Mouse (Mus musculus) CH12.LX (cell line): ENCODE measurements around the gene Carhsp1. TPM values are rescaled to one million over a fixed set of nuclear protein-coding genes. Genes with fewer than 3 reads are reported as not detected.

Experiments used
- DNase-seq: peaks from one replicate; pipeline ENCODE4 v3.0.0-alpha.2; 2013; ENCODE audit errors: extremely low read depth
- H3K27ac ChIP-seq: 2 replicates; pipeline ENCODE4 v1.5.1; 2012; ENCODE audit warnings: low read depth, mild to moderate bottlenecking, control low read depth, moderate library complexity; ENCODE audit not compliant: insufficient read depth
- H3K27me3 ChIP-seq: replicated peaks from 2 replicates; pipeline ENCODE3; 2012; ENCODE audit warnings: inconsistent platforms
- H3K36me3 ChIP-seq, 2 experiments: replicated peaks in 1 of 2; 2 replicates each; pipeline versions ENCODE3 to v1.6.1; 2012; ENCODE audit warnings: inconsistent platforms in 1 of 2, low read length in 1 of 2, mild to moderate bottlenecking in 1 of 2, mixed read lengths in 1 of 2, moderate library complexity in 1 of 2; ENCODE audit not compliant: control insufficient read depth in 1 of 2, insufficient read depth in 1 of 2
- H3K4me1 ChIP-seq, 2 experiments: 2 replicates each; pipeline ENCODE4 v1.6.1; 2012; ENCODE audit warnings: inconsistent platforms in 1 of 2, moderate library complexity in 1 of 2; ENCODE audit not compliant: insufficient read depth in 2 of 2, control insufficient read depth in 1 of 2
- H3K4me2 ChIP-seq: 2 replicates; pipeline ENCODE4 v1.6.1; 2012; ENCODE audit warnings: low read depth, mild to moderate bottlenecking, control low read depth; ENCODE audit not compliant: poor library complexity, insufficient read depth, severe bottlenecking
- H3K4me3 ChIP-seq, 3 experiments: fragments of 150-350 bp in 1 of 3; sonication (generic) in 1 of 3; replicated peaks in 1 of 3; 2 replicates each; pipeline versions ENCODE3 to v1.5.1; 2011 to 2012; ENCODE audit warnings: low read depth in 2 of 3, low read length in 2 of 3, mild to moderate bottlenecking in 2 of 3, moderate library complexity in 2 of 3, control low read depth in 1 of 3, improper control_type of control experiment in 1 of 3, inconsistent platforms in 1 of 3, mixed read lengths in 1 of 3; ENCODE audit not compliant: poor library complexity in 1 of 3
- H3K79me2 ChIP-seq: replicated peaks from 2 replicates; pipeline ENCODE4 v1.6.1; 2012; ENCODE audit warnings: mild to moderate bottlenecking, moderate library complexity; ENCODE audit not compliant: control insufficient read depth, poor library complexity, insufficient read depth, severe bottlenecking; ENCODE audit errors: extremely low read depth
- H3K9ac ChIP-seq: 2 replicates; pipeline ENCODE4 v1.6.1; 2012; ENCODE audit warnings: low read depth, mild to moderate bottlenecking, control low read depth, moderate library complexity; ENCODE audit not compliant: insufficient read depth
- H3K9me3 ChIP-seq: replicated peaks from 2 replicates; pipeline ENCODE3; 2012; ENCODE audit warnings: low read length, inconsistent platforms, mixed read lengths
- E2F4 ChIP-seq: IDR thresholded peaks from 2 replicates; pipeline ENCODE4 v1.6.1; 2011; ENCODE audit warnings: low read depth, low read length, improper control_type of control experiment; ENCODE audit not compliant: insufficient replicate concordance
- ETS1 ChIP-seq: conservative IDR thresholded peaks from 2 replicates; pipeline ENCODE4 v1.6.1; 2012; ENCODE audit warnings: low read depth, mild to moderate bottlenecking, inconsistent platforms, low read length, improper control_type of control experiment, moderate library complexity
- IRF4 ChIP-seq: IDR thresholded peaks from 2 replicates; pipeline ENCODE4 v1.6.1; 2014; ENCODE audit warnings: low read depth, mild to moderate bottlenecking, inconsistent platforms, low read length, improper control_type of control experiment
- MAZ ChIP-seq: IDR thresholded peaks from 2 replicates; pipeline ENCODE4 v1.6.1; 2012; ENCODE audit warnings: low read depth, mild to moderate bottlenecking, inconsistent platforms, low read length, improper control_type of control experiment, moderate library complexity
- MXI1 ChIP-seq: IDR thresholded peaks from 2 replicates; pipeline ENCODE4 v1.6.1; 2011; ENCODE audit warnings: mild to moderate bottlenecking, low read depth, low read length, improper control_type of control experiment
- NELFE ChIP-seq: IDR thresholded peaks from 2 replicates; pipeline ENCODE4 v1.6.1; 2011; ENCODE audit warnings: low read depth, low read length, improper control_type of control experiment
- PAX5 ChIP-seq: IDR thresholded peaks from 2 replicates; pipeline ENCODE4 v1.6.1; 2012; ENCODE audit warnings: low read length, inconsistent platforms, mixed read lengths
- RAD21 ChIP-seq: IDR thresholded peaks from 2 replicates; pipeline ENCODE4 v1.6.1; 2011; ENCODE audit warnings: low read depth, mild to moderate bottlenecking, low read length, improper control_type of control experiment, moderate library complexity
- SIN3A ChIP-seq: IDR thresholded peaks from 2 replicates; pipeline ENCODE4 v1.6.1; 2012; ENCODE audit warnings: low read length, improper control_type of control experiment, inconsistent platforms
- ZKSCAN1 ChIP-seq: IDR thresholded peaks from 2 replicates; pipeline ENCODE4 v1.6.1; 2012; ENCODE audit warnings: low read depth, inconsistent platforms, low read length, improper control_type of control experiment, borderline replicate concordance
- dilution Hi-C: fragments of 300-500 bp; cut with MboI; formaldehyde crosslinking; loops from 2 replicates; pipeline ENCODE4 v1.14.3; 2020; ENCODE audit warnings: low sequenced_read_pairs; ENCODE audit not compliant: extremely low pct_unique_long_range_greater_than_20kb, extremely low pct_ligation_motif_present
- in situ Hi-C: fragments of 300-500 bp; cut with MboI; formaldehyde crosslinking; loops from 3 replicates; pipeline ENCODE4 v1.14.3; 2019; ENCODE audit warnings: low sequenced_read_pairs, low pct_ligation_motif_present, low pct_unique_long_range_greater_than_20kb, mixed read lengths
- polyA plus RNA-seq: library from polyadenylated mRNA; unstranded; fragments of >175 nt; gene quantifications from 2 replicates; pipeline ENCODE4 v1.2.1, GENCODE M21; 2012; ENCODE audit warnings: low read depth; ENCODE audit not compliant: insufficient read length
- total RNA-seq, 2 experiments: library from RNA; depleted of rRNA; stranded (reverse); fragments of 300-350 nt in 1 of 2; fragments of >200 nt in 1 of 2; gene quantifications; 2 replicates each; pipeline ENCODE4 v1.2.3; 2012 to 2014

Carhsp1 gene
- total and polyA plus RNA-seq, 3 experiments, result 26.0 to 29.7 (median 26.2) TPM

DNA sequence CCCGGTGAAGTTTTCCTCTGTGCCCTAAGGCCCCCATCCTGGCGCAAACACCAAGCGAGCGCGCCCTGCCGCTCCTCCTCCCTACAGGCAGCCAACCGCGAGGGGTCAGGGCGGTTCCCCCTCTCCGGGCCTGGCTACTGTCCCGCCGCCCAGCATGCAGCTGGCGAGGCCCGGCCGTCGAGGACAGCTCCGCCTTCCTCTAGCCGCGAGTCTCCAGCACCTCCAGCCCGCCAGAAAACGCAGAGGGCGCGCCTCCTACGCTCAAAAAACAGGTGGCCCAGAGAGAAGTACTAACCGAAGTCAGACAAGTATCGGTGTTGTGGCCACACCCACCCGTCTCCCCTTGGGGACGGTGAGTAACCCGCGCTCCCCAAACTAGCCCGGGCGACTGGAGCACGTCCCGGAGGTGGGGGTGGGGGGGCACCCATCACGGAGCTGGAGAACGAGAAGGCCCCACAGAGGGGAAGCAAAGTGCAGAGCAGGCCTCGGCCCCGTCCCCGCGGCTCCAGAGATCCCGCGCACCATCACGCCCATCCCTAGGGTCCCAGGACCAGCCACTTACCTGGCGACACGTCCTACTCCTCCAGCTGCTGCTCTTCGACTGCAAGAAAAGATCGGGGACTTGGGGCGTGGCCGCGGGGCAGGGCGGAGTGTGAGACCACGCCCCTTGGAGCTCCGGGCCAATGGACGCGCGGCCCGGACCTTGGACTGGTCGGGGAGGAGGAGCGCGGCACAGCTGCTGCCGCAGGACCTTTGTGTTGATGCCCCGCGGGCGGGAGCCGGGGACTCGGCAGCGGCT, at the start of gene Carhsp1 (continued):
- no peak; the same call in 1 of the 2 replicates for TF ChIP-seq MXI1

DNA sequence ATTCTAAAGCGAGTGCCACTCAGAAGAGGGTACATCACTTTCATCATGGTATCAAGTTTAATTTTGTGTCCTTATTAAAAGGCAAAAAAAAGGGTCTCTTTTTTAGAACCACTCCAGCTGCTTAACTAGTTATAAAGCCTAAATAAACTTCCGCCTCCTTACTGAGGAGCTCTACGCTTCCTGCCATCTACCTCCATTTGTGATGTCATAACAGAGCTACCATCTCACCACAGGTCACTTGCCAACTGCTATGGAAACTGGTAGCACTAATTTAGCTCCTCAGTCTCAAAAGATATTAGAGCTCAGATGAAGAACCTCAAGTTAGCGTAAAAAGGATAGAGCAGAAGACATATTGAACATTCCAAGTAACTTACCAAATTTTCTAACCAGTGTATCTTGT, 48.5 kb upstream of the Carhsp1 start:
- dilution Hi-C loops, result no loop called here
- TF ChIP-seq ETS1 (no peak), NELFE (0 out of 2 replicates have a peak, but pooled peaks have one; percentile 16), MAZ (no peak)

DNA sequence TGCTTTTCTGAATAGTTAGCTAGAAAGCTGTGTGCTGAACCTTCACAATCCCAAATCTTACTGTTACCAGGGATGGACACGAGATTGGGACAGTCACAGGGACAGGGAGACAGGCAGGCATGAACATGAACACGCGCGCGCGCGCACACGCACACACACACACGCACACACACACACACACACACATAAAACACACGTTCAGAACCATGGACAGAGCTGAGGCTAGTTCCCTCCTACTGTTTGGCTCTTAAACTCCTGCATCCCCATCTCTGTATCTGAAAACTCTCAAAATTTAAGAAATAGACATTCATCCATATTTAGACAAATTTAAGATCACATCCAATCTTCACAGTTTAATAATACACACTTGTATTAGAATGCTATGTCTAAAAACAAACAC, 45.8 kb upstream of the Carhsp1 start:
- no peak for DNase-seq
- peak; percentile 71 for TF ChIP-seq SIN3A
- TF ChIP-seq E2F4, result no peak
- no peak for TF ChIP-seq NELFE
- TF ChIP-seq PAX5, result no peak
- TF ChIP-seq IRF4, result no peak
- TF ChIP-seq ZKSCAN1, result no peak
- TF ChIP-seq RAD21, result no peak
- peak; percentile 42; the same call in 1 of the 2 replicates for TF ChIP-seq MXI1
- TF ChIP-seq, all 38 proteins: peak for 2
- Histone ChIP-seq H3K36me3 (peaks cover 27 to 83% of the 10 kb centered on the region in 2 experiments), H3K4me2 (no peak overlapping the region), H3K27ac (peak overlapping the region; percentile 40; the same call in 1 of the 2 replicates), H3K9me3 (no peaks in the 10 kb centered on the region), H3K4me3 (no peak overlapping the region), H3K79me2 (peaks cover 92% of the 10 kb centered on the region), H3K9ac (no peak overlapping the region), H3K4me1 (peaks cover 24 to 97% of the 10 kb centered on the region in 2 experiments), H3K27me3 (no peaks in the 10 kb centered on the region)
- in situ Hi-C loops (no loop called here), dilution Hi-C loops (no loop called here)

More for the DNA sequence above, 48.5 kb upstream of the Carhsp1 start:
- DNase-seq, result no peak
- Histone ChIP-seq H3K9me3 (no peaks in the 10 kb centered on the region), H3K4me2 (no peak overlapping the region), H3K27ac (no peak overlapping the region), H3K4me1 (peaks cover 34 to 96% of the 10 kb centered on the region in 2 experiments), H3K79me2 (peaks cover 92% of the 10 kb centered on the region), H3K4me3 (no peak overlapping the region), H3K36me3 (peaks cover 5 to 62% of the 10 kb centered on the region in 2 experiments), H3K9ac (no peak overlapping the region), H3K27me3 (no peaks in the 10 kb centered on the region)
- in situ Hi-C loops, result no loop called here
